Mouse (Mus musculus) liver, embryonic 14.5 days (tissue): ENCODE results near the gene Pbxip1.

Experiments
- CTCF ChIP-seq: IDR thresholded peaks from 2 replicates; pipeline ENCODE4 v1.5.1; 2016; ENCODE audit warnings: antibody characterized with exemption, low read depth, control low read depth
- EP300 ChIP-seq: IDR thresholded peaks from 2 replicates; pipeline ENCODE4 v1.6.1; 2016; ENCODE audit warnings: antibody characterized with exemption, low read depth

DNA sequence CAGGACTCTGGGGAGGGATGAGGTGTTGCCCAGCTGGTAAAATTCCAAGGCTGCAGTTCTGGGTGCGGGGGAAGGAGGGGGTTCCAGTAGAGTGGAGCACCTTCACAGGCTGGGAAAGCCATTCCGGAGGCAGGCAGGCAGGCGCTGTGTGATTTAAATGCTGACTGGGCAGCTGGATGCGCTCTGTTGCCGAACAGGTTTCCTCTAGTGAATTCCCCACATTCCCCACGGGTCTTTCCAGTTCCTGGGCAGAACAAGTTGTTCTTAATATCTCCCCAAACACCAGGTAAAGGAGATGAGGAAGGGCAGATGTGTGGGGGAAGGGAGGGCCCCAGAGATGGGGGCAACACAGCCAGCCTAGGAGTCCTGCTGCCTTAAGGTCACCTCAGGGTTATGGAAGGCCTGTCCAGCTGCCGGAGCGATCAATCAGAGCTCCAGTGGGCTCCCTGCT is 56.2 kb downstream of the Pbxip1 start:
- TF ChIP-seq CTCF (no peak), EP300 (no peak)
